Mouse (Mus musculus): Measurements from ENCODE around the gene Gm28048. TPM values are rescaled to one million over a fixed set of nuclear protein-coding genes. Genes with fewer than 3 reads are reported as not detected.

Gm28048 gene
- polyA plus RNA-seq, 1 experiment from 2014 or later, result 19.3 TPM

- no peak overlapping the region for H3K27ac ChIP-seq
- ATAC-seq (replicated peaks; ENCODE audit: low FRiP score), result no peak
- no peaks in the 10 kb centered on the region for H3K9me3 ChIP-seq (replicated peaks)
- H3K4me3 ChIP-seq (replicated peaks), result no peak overlapping the region
- H3K4me2 ChIP-seq, result no peak overlapping the region
- H3K36me3 ChIP-seq, result no peaks in the 10 kb centered on the region
- no peak overlapping the region for H3K9ac ChIP-seq
- no peaks in the 10 kb centered on the region for H3K4me1 ChIP-seq
- 80% methylated on average over 3 of the region's 3 CpGs for WGBS
- no peaks in the 10 kb centered on the region for H3K27me3 ChIP-seq
Observed at GRCm38 (mm10) chr11:22793176-22793880, 188.6 kb downstream of the Gm28048 start.

- Histone ChIP-seq H3K4me3 (replicated peaks) (no peak overlapping the region), H3K9me3 (replicated peaks) (no peaks in the 10 kb centered on the region), H3K27me3 (no peaks in the 10 kb centered on the region), H3K36me3 (no peaks in the 10 kb centered on the region), H3K4me1 (no peaks in the 10 kb centered on the region), H3K27ac (no peak overlapping the region), H3K9ac (no peak overlapping the region), H3K4me2 (no peak overlapping the region)
- ATAC-seq (replicated peaks; ENCODE audit: low FRiP score), result no peak
- 95% methylated on average over 1 of the region's 1 CpGs for WGBS
Observed at GRCm38 (mm10) chr11:22792149-22792548, 189.7 kb downstream of the Gm28048 start.

DNA sequence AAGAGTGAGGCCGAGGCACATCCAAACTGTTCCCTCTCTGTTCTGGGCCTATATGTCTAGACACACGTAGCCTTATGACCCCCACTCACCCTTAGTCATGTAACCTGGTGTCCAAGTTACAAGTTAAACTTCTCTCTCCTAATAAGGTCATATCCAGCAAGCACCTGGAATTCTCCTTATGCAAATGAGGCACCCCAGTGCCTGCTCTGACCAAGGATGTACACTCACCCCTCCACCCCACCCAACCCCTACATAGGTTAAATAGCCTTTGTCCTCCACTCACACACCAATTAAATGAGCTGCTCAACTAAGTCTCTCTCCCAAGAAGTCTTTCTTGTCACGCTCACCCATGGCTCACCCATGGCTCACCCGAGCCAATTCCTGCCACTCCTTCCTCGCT is 190.2 kb downstream of the Gm28048 start:
- H3K27me3 ChIP-seq, result no peaks in the 10 kb centered on the region
- H3K4me1 ChIP-seq, result no peaks in the 10 kb centered on the region
- H3K27ac ChIP-seq, result no peak overlapping the region
- ATAC-seq (replicated peaks; ENCODE audit: low FRiP score), result no peak
- H3K4me3 ChIP-seq (replicated peaks), result no peak overlapping the region
- WGBS, result 91% methylated on average over 5 of the region's 5 CpGs
- H3K4me2 ChIP-seq, result no peak overlapping the region
- no peak overlapping the region for H3K9ac ChIP-seq
- no peaks in the 10 kb centered on the region for H3K36me3 ChIP-seq
- no peaks in the 10 kb centered on the region for H3K9me3 ChIP-seq (replicated peaks)

DNA sequence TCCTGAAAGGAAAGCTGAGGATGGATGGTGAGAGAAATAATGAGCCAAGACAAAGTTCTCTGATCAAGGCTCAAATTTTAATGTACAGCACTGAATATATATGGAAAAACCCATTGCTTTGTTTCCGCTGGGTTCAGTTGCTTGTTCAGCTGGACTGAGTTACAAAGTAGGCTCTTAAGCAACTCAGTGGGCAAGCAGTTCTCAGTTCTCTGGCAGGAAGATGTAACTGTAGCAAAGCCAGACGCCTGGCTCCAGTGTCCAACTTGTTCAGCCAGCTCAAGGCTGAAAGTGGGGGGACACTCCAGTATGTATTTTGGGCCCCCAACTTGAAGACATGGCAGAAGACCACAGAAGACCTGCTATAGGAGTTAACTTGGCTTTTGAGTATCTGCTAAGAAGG is 194.1 kb downstream of the Gm28048 start:
- Histone ChIP-seq H3K27me3 (no peaks in the 10 kb centered on the region), H3K9me3 (replicated peaks) (no peaks in the 10 kb centered on the region), H3K4me2 (no peak overlapping the region), H3K4me1 (peaks cover 4% of the 10 kb centered on the region; the same call in 1 of the 2 replicates), H3K27ac (no peak overlapping the region), H3K4me3 (replicated peaks) (no peak overlapping the region), H3K36me3 (no peaks in the 10 kb centered on the region), H3K9ac (no peak overlapping the region)
- no peak for ATAC-seq (replicated peaks; ENCODE audit: low FRiP score)
- 92% methylated on average over 2 of the region's 2 CpGs for WGBS

Other genes starting within 250 kb of the Gm28048 start
- 9.3 and 10.6 TPM in 2 replicates for gene B3gnt2, start 121.1 kb downstream of the Gm28048 start, polyA plus RNA-seq (2015; fragmentation: Nextera tagmentation; extraction: Ambion mirVana)
- 3.0 and 3.8 TPM in 2 replicates for gene Zrsr1, start 10.1 kb downstream of the Gm28048 start, polyA plus RNA-seq (2015; fragmentation: Nextera tagmentation; extraction: Ambion mirVana)
- gene Commd1, start 292 bp upstream of the Gm28048 start, polyA plus RNA-seq (2015; fragmentation: Nextera tagmentation; extraction: Ambion mirVana), result 382 and 415 TPM in 2 replicates
- gene Cct4, start 8.4 kb upstream of the Gm28048 start, polyA plus RNA-seq (2015; fragmentation: Nextera tagmentation; extraction: Ambion mirVana), result 295 and 296 TPM in 2 replicates
- gene Fam161a, start 25.4 kb upstream of the Gm28048 start, polyA plus RNA-seq (2015; fragmentation: Nextera tagmentation; extraction: Ambion mirVana), result 2.4 and 2.8 TPM in 2 replicates

All from kidney, embryonic 15.5 days (tissue).